Mouse (Mus musculus) kidney, embryonic 14.5 days (tissue): ENCODE measurements around the gene Lhx1. TPM values are rescaled to one million over a fixed set of nuclear protein-coding genes. Genes with fewer than 3 reads are reported as not detected.

Experiments used
- ATAC-seq: fragments of 200-750 bp; cut with Nextera tagmentation; 2 replicates; pipeline ENCODE4 v1.8.0; 2017; ENCODE audit warnings: moderate number of reproducible peaks, mild to moderate bottlenecking, moderate TSS enrichment, moderate library complexity; ENCODE audit not compliant: low FRiP score, low TSS enrichment
- H3K27ac ChIP-seq: fragments of 300-500 bp; sonication (generic); 2 replicates; pipeline ENCODE4 v1.5.1; 2014; ENCODE audit warnings: low read depth, mild to moderate bottlenecking, low read length, moderate library complexity, mixed read lengths
- H3K27me3 ChIP-seq: fragments of 300-500 bp; sonication (generic); 2 replicates; pipeline ENCODE4 v1.6.1; 2014; ENCODE audit warnings: mild to moderate bottlenecking, low read length; ENCODE audit not compliant: control insufficient read depth, insufficient read depth
- H3K36me3 ChIP-seq: fragments of 300-500 bp; sonication (generic); 2 replicates; pipeline ENCODE4 v1.6.1; 2014; ENCODE audit warnings: low read length, mixed read lengths; ENCODE audit not compliant: control insufficient read depth, insufficient read depth
- H3K4me1 ChIP-seq: fragments of 300-500 bp; sonication (generic); 2 replicates; pipeline ENCODE4 v1.6.1; 2014; ENCODE audit warnings: low read length, mixed read lengths; ENCODE audit not compliant: control insufficient read depth, insufficient read depth
- H3K4me2 ChIP-seq: fragments of 300-500 bp; sonication (generic); replicated peaks from 2 replicates; pipeline ENCODE4 v1.6.1; 2014; ENCODE audit warnings: low read depth, mild to moderate bottlenecking, low read length
- H3K4me3 ChIP-seq: fragments of 300-500 bp; sonication (generic); 2 replicates; pipeline ENCODE4 v1.5.1; 2014; ENCODE audit warnings: mild to moderate bottlenecking, low read length
- H3K9ac ChIP-seq: fragments of 300-500 bp; sonication (generic); 2 replicates; pipeline ENCODE4 v1.6.1; 2014; ENCODE audit warnings: low read depth, mild to moderate bottlenecking, low read length, moderate library complexity
- H3K9me3 ChIP-seq: fragments of 300-500 bp; sonication (generic); 2 replicates; pipeline ENCODE4 v1.6.1; 2016; ENCODE audit warnings: low read length; ENCODE audit not compliant: control insufficient read depth
- WGBS: fragments of 180-500 bp; shearing (Covaris S2); extraction: QIAGEN DNeasy Blood & Tissue Kit; methylation state at CpG from one replicate; pipeline ENCODE4 v1.1.7; 2014; 5-methylcytosine and 5-hydroxymethylcytosine counted together
- polyA plus RNA-seq: library from polyadenylated mRNA; unstranded; fragments of >200 nt; fragmentation: Nextera tagmentation; extraction: Ambion mirVana; gene quantifications from 2 replicates; pipeline ENCODE4 v1.2.1, GENCODE M21; 2014

Gene Lhx1
- polyA plus RNA-seq, 1 experiment from 2014 or later: 41.0 TPM

DNA sequence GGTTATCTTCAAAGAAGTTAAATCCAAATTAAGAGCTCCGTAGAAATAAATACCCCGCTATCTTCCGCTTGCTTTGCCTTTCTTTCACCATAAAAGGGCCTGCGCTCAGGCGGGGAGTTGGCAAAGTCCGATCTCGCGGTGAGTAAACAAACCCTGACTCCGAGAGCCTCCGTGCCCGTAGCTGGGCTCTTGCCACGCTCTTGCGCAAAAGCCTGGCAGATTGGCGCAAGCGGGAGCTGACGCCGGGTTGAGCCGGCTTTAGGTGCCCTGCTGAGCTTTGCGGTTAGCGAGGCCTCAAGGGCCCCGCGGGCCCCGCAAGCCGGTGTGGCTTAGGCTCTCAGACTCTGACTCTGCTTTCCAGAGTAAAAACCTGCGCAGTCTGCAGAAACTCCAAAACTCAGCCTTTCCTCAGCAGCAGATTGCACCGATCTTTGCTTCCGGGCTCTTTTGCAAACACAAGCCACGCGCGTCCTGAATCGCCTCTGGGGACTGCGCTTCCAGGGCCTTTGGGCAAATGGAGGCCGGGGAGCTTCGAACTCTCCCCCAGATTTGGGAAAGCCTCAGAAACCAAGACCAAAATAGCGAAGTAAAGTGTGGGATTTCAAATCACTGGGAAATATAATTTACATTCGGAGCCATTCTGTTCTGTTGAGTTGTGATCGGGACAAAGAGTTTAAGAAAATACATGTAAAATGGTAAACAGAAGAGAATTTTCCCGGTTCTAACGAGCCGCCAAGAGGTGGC, 2.6 kb downstream of the Lhx1 start:
- Histone ChIP-seq H3K36me3 (peaks cover 7% of the 10 kb centered on the region; the same call in 1 of the 2 replicates), H3K27me3 (peaks cover 91% of the 10 kb centered on the region), H3K4me2 (peak overlapping the region; percentile 69), H3K4me3 (peak overlapping the region; percentile 56), H3K9ac (peak overlapping the region; percentile 78), H3K4me1 (peaks cover 2% of the 10 kb centered on the region; the same call in 1 of the 2 replicates), H3K27ac (no peak overlapping the region; the same call in 1 of the 2 replicates), H3K9me3 (no peaks in the 10 kb centered on the region)
- under 1% methylated on average over 40 of the region's 40 CpGs for WGBS
- ATAC-seq: no peak

DNA sequence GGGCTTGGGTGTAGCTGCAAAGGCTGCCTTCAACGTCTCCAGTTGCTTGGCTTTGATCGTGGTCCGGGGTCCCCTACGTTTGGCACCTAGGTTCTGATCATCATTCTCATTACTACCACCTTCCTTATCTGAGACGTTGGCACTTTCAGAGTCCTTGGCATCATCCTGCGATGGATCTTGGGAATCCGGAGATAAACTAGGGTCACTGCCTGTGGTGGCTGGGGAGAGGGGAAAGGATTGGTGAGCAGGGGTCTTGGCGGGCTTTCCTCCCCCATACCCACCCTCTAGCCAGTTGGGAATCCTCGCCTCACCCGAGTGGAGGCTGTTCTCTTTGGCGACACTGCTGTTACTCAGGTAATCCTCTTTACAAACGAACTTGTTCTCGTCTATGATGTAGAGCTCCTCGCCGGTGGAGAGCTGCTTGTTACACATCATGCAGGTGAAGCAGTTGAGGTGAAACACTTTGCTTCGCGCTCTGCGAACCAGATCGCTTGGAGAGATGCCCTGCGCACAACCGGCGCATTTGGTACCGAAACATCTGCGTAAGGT, 3.5 kb downstream of the Lhx1 start:
- H3K4me2 ChIP-seq: peak overlapping the region; percentile 69
- peaks cover 89% of the 10 kb centered on the region for H3K27me3 ChIP-seq
- H3K4me3 ChIP-seq: peak overlapping the region; percentile 56
- 5% methylated on average over 24 of the region's 24 CpGs for WGBS
- H3K9me3 ChIP-seq: no peaks in the 10 kb centered on the region
- H3K9ac ChIP-seq: peak overlapping the region; percentile 78
- H3K27ac ChIP-seq: no peak overlapping the region
- peaks cover 2% of the 10 kb centered on the region; the same call in 1 of the 2 replicates for H3K4me1 ChIP-seq
- H3K36me3 ChIP-seq: peaks cover 7% of the 10 kb centered on the region; the same call in 1 of the 2 replicates
- no peak for ATAC-seq

DNA sequence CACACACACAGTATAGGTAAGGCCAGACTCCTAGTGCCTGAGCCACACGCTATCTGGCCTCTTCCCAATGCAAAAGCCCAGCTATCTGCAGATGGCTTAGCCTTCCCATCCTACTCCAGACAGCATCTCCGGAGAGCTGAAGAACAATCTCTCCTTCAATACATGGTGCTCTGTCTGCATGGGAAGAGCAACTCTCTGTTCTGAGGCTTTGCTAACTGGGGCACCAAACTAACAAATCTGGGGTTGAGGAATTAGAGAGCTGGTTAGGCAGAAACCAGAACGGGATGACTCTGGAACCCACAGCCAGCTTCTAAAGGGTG, 4.3 kb downstream of the Lhx1 start:
- peaks cover 2% of the 10 kb centered on the region; the same call in 1 of the 2 replicates for H3K4me1 ChIP-seq
- H3K9ac ChIP-seq: peak overlapping the region; percentile 78; the same call in 1 of the 2 replicates
- no peaks in the 10 kb centered on the region for H3K9me3 ChIP-seq
- H3K36me3 ChIP-seq: peaks cover 7% of the 10 kb centered on the region; the same call in 1 of the 2 replicates
- peaks cover 91% of the 10 kb centered on the region for H3K27me3 ChIP-seq
- H3K27ac ChIP-seq: no peak overlapping the region
- peak overlapping the region; percentile 69 for H3K4me2 ChIP-seq
- WGBS: 13% methylated on average over 3 of the region's 3 CpGs
- no peak for ATAC-seq
- peak overlapping the region; percentile 56 for H3K4me3 ChIP-seq

DNA sequence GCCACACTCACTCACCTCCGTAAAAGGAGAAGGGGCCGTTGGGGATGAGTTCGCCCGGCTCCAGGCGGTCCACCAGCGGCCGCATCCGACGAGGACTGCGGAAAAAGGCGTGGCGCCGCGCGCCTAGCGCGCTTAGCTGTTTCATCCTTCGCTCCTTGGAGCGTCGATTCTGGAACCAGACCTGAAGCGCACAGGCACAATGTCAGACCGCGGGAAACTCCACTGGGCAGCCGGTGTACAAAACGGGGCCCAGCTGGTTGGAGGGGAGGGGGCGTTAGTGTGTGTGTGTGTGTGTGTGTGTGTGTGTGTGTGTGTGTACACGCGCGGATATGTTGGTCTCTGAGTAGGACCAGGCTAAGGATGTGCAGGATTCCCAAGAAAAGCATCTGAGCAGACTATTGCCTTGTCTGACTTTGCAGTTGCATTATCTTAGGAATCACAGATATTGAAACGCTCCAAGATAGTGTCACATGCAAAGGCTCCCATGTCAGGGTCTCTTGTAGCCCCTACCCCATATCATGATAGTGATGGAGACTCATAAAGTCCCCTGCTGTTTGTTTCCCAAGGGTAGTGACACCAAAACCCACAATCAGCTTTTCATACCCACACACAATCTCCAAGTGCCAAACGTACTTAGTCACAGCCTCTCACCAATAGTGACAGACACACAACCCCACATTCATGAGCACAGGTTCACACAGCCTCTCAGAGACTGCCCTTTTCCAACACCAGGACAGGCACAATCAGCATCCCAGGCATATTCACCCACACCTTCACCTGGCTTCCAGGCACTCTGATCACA, 4.9 kb downstream of the Lhx1 start:
- Histone ChIP-seq H3K9ac (peak overlapping the region; percentile 78; the same call in 1 of the 2 replicates), H3K4me1 (0 out of 2 replicates have a peak, but pooled peaks cover 2% of the 10 kb centered on the region), H3K4me3 (peak overlapping the region; percentile 56), H3K36me3 (peaks cover 7% of the 10 kb centered on the region; the same call in 1 of the 2 replicates), H3K27ac (no peak overlapping the region), H3K9me3 (no peaks in the 10 kb centered on the region), H3K4me2 (peak overlapping the region; percentile 69), H3K27me3 (peaks cover 91% of the 10 kb centered on the region)
- 4% methylated on average over 31 of the region's 31 CpGs for WGBS
- no peak for ATAC-seq

DNA sequence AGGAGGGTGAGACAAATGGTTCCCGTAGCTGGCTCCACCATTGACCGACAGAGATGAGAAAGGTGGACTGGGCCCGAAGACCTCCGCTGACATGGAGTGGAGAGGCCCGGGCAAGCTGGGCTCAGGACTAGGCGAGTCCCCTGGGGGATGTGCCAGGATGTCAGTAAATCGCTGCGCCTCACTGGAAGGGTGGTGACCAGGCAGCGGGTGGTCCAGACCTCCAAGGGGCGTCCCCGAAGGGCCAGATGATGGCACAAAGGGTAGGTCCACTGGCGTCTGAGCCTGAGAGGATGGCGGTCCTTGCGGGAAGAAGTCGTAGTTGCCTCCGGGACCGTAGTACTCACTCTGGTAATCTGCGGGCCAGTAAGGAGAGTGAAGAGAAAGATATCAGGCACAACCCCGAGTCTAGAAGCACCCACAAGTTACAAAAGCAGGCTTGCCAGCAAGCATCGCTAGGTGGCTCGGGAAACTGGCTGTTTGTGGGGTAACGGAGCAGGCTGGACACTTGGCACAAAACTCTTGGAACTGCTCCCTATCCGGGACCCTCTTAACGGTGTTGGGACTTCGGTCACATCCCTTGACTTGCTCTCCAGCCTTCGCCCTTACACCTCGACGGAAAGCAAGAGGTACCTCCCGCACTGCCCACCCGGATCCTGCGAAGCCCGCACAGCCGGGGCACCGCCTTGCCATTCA, 5.6 kb downstream of the Lhx1 start:
- Histone ChIP-seq H3K27ac (no peak overlapping the region), H3K4me3 (peak overlapping the region; percentile 56), H3K27me3 (peaks cover 90% of the 10 kb centered on the region), H3K4me2 (peak overlapping the region; percentile 69), H3K36me3 (peaks cover 7% of the 10 kb centered on the region; the same call in 1 of the 2 replicates), H3K4me1 (0 out of 2 replicates have a peak, but pooled peaks cover 2% of the 10 kb centered on the region), H3K9ac (peak overlapping the region; percentile 45; the same call in 1 of the 2 replicates), H3K9me3 (no peaks in the 10 kb centered on the region)
- 3% methylated on average over 34 of the region's 34 CpGs for WGBS
- no peak for ATAC-seq

DNA sequence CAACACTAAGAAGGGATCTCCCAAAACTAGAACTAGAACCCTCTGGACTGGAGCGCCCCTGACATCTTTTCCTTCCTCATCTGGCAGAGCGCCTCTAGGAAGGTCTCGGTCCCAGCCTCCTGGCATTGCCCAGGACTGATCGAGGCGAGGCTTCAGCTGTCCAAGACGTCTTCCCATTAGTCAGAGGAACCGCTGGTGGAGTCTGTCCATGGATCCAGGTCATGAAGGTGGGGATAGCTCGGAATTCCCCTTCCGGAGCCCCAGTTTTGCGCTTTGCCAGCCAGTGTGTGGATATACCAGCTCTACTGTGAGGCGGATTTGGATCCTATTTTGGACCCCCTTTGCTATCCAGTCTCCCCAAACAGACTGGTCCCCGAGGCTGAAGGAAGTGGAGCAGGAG, 6.3 kb downstream of the Lhx1 start:
- ATAC-seq: no peak
- H3K4me2 ChIP-seq: peak overlapping the region; percentile 69
- H3K27ac ChIP-seq: no peak overlapping the region
- peak overlapping the region; percentile 45; the same call in 1 of the 2 replicates for H3K9ac ChIP-seq
- 18% methylated on average over 12 of the region's 12 CpGs for WGBS
- peaks cover 89% of the 10 kb centered on the region for H3K27me3 ChIP-seq
- H3K9me3 ChIP-seq: no peaks in the 10 kb centered on the region
- H3K4me1 ChIP-seq: 0 out of 2 replicates have a peak, but pooled peaks cover 2% of the 10 kb centered on the region
- peak overlapping the region; percentile 56 for H3K4me3 ChIP-seq
- H3K36me3 ChIP-seq: peaks cover 7% of the 10 kb centered on the region; the same call in 1 of the 2 replicates

DNA sequence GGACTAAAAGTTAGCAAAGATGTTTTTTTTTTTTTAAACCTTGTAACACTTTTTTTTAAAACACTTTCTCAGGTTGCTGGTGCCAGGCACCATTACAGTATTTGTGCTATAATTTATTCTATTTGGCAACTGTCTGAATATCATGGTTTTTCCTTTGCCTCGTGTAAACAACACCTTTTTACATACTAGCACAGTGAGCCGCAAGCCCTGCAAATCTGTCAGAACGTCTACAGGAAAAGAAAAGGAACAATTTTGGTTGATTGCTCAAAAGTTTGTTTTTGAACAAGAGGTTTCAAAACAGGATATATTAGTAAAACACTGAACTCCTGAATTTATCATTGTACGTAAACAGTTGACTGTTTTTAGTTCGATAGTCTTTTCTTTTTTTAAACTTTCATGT, 7.1 kb downstream of the Lhx1 start:
- H3K27me3 ChIP-seq: peaks cover 83% of the 10 kb centered on the region
- 35% methylated on average over 5 of the region's 5 CpGs for WGBS
- H3K9me3 ChIP-seq: no peaks in the 10 kb centered on the region
- no peak for ATAC-seq
- peak overlapping the region; percentile 56; the same call in 1 of the 2 replicates for H3K4me3 ChIP-seq
- peaks cover 7% of the 10 kb centered on the region; the same call in 1 of the 2 replicates for H3K36me3 ChIP-seq
- no peak overlapping the region for H3K9ac ChIP-seq
- no peak overlapping the region; the same call in 1 of the 2 replicates for H3K4me2 ChIP-seq
- H3K27ac ChIP-seq: no peak overlapping the region
- 0 out of 2 replicates have a peak, but pooled peaks cover 2% of the 10 kb centered on the region for H3K4me1 ChIP-seq

DNA sequence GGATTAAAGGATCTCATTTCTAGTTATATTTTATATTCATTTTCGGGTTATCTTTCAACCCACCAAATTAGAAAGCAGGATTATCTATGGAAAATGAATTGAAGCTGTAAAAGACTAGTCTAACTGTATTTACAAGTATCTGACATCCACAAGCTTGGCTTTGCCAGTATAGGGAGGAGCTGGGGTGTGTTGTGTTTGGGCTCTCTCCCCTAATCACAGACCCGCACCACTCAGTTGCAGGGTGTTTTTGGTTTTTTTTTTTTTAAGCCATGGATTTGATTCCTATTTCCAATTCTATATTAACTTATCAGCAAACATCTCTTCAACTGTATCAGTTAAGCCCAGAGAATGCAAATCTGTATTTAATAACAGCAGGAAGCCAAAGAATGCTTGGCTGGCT, 7.9 kb downstream of the Lhx1 start:
- H3K9ac ChIP-seq: no peak overlapping the region
- H3K9me3 ChIP-seq: no peaks in the 10 kb centered on the region
- H3K27me3 ChIP-seq: peaks cover 75% of the 10 kb centered on the region
- no peak for ATAC-seq
- H3K36me3 ChIP-seq: peaks cover 7% of the 10 kb centered on the region; the same call in 1 of the 2 replicates
- WGBS: 24% methylated on average over 2 of the region's 2 CpGs
- H3K27ac ChIP-seq: no peak overlapping the region
- peaks cover 6% of the 10 kb centered on the region; the same call in 1 of the 2 replicates for H3K4me1 ChIP-seq
- H3K4me3 ChIP-seq: no peak overlapping the region; the same call in 1 of the 2 replicates
- H3K4me2 ChIP-seq: no peak overlapping the region
